In genomic region chr13:70369647-70370046, GRCm38 (mm10) we compare ENCODE assay signal across 15 mouse cellular contexts.
A peak's percentile ranks its signal among the peaks of the same experiment; 100 is the strongest.
DNase-seq lines count a peak whose midpoint lies in the region; ATAC-seq lines count a peak whose summit lies in the region.
"Had no signal": no experiment of that assay in that cellular context is flagged by ENCODE, and none has a peak within 500 bp of the region (broad histone marks: within the 10 kb centered on the region; RNA-seq: fewer than 3 reads in every experiment).

No protein-coding gene starts in this region.

- H3K9ac ChIP-seq in hindbrain, embryonic 16.5 days (ENCODE audit: low read depth, low read length): no peak overlapping the region
- H3K9ac ChIP-seq: forebrain, embryonic 15.5 days; hindbrain, embryonic 15.5 days; neural tube, embryonic 13.5 days had no signal

- peak; percentile 68 for DNase-seq in adrenal gland, adult 2 months
- DNase-seq in adrenal gland, postnatal 25 days: no peak
- peak; percentile 31 for DNase-seq in kidney, postnatal 14 days
- no peak for DNase-seq in kidney, adult 8-10 months
- peak; percentile 4 for DNase-seq in ovary, adult 18-20 months (ENCODE audit: low spot score)
- no peak for DNase-seq in ovary, postnatal 36 days (ENCODE audit: low spot score)
- no peak for DNase-seq in cerebellum, adult 11 months
- DNase-seq: cerebellum, adult 2 months; thymus, postnatal 36 days had no signal

- ATAC-seq in hindbrain, embryonic 16.5 days: no peak
- ATAC-seq: forebrain, embryonic 15.5 days had no signal

- no peak overlapping the region for H3K4me3 ChIP-seq in hindbrain, embryonic 16.5 days (ENCODE audit: low read length)
- H3K4me3 ChIP-seq: forebrain, embryonic 15.5 days; hindbrain, embryonic 15.5 days; midbrain, embryonic 10.5 days; neural tube, embryonic 13.5 days had no signal

- H3K4me1 ChIP-seq in hindbrain, embryonic 16.5 days (ENCODE audit: control insufficient read depth, insufficient read depth, low read depth, low read length): no peaks in the 10 kb centered on the region
- H3K4me1 ChIP-seq: forebrain, embryonic 15.5 days; hindbrain, embryonic 15.5 days; midbrain, embryonic 10.5 days; neural tube, embryonic 13.5 days had no signal

- H3K9me3 ChIP-seq in hindbrain, embryonic 16.5 days (ENCODE audit: control insufficient read depth, low read length): no peaks in the 10 kb centered on the region
- H3K9me3 ChIP-seq: forebrain, embryonic 15.5 days; hindbrain, embryonic 15.5 days; midbrain, embryonic 10.5 days; neural tube, embryonic 13.5 days had no signal

- H3K27me3 ChIP-seq in hindbrain, embryonic 16.5 days (replicated peaks; ENCODE audit: control insufficient read depth, insufficient read depth, low read length): no peaks in the 10 kb centered on the region
- H3K27me3 ChIP-seq: forebrain, embryonic 15.5 days; hindbrain, embryonic 15.5 days; neural tube, embryonic 13.5 days had no signal

- H3K27ac ChIP-seq in hindbrain, embryonic 16.5 days (ENCODE audit: low read depth, low read length): no peak overlapping the region
- H3K27ac ChIP-seq: forebrain, embryonic 15.5 days; hindbrain, embryonic 15.5 days; midbrain, embryonic 10.5 days; neural tube, embryonic 13.5 days had no signal

- 79% methylated on average over 2 of the region's 2 CpGs for WGBS in hindbrain, embryonic 16.5 days

- no peak overlapping the region for H3K4me2 ChIP-seq in hindbrain, embryonic 16.5 days (ENCODE audit: low read length)
- H3K4me2 ChIP-seq: forebrain, embryonic 15.5 days; heart, embryonic 11.5 days; hindbrain, embryonic 15.5 days; neural tube, embryonic 13.5 days had no signal

- H3K36me3 ChIP-seq in hindbrain, embryonic 16.5 days (ENCODE audit: control insufficient read depth, insufficient read depth, low read length): no peaks in the 10 kb centered on the region
- H3K36me3 ChIP-seq: forebrain, embryonic 15.5 days; hindbrain, embryonic 15.5 days; midbrain, embryonic 10.5 days; neural tube, embryonic 13.5 days had no signal

Comparison
In these comparisons a context has a peak if more than half of its experiments do, and no peak if none do; other contexts are left out.
1. DNase-seq: peak in adrenal gland, adult 2 months (single experiment), kidney, postnatal 14 days (single experiment) and ovary, adult 18-20 months (single experiment); none in adrenal gland, postnatal 25 days (single experiment), kidney, adult 8-10 months (0 of 2), ovary, postnatal 36 days (single experiment) and cerebellum, adult 11 months (single experiment).